Mouse (Mus musculus) heart, adult 2 months (tissue): ENCODE results near the gene Brd3.

ENCODE experiments used
- CTCF ChIP-seq: fragments of 200-600 bp; IDR thresholded peaks from 2 replicates; pipeline ENCODE4 v1.8.1; 2022; ENCODE audit warnings: antibody characterized with exemption, mild to moderate bottlenecking, moderate library complexity
- POLR2A ChIP-seq: fragments of 200-500 bp; IDR thresholded peaks from 2 replicates; pipeline ENCODE4 v1.6.1; 2011; ENCODE audit warnings: mild to moderate bottlenecking, low read depth, low read length, control low read depth; ENCODE audit not compliant: insufficient read depth

- TF ChIP-seq CTCF (no peak), POLR2A (no peak)
Measured at GRCm38 (mm10) chr2:27421293-27422068, 86.0 kb downstream of the Brd3 start.
